Mouse (Mus musculus): ENCODE measurements around the gene Pbx3.

Gene Pbx3

GRCm38 (mm10) chr2:34217596-34217995 lies 155.3 kb downstream of the Pbx3 start:
- no peak for DNase-seq

- DNase-seq: no peak
These were observed 157.4 kb downstream of the Pbx3 start for GRCm38 (mm10) chr2:34215496-34215895.

DNA sequence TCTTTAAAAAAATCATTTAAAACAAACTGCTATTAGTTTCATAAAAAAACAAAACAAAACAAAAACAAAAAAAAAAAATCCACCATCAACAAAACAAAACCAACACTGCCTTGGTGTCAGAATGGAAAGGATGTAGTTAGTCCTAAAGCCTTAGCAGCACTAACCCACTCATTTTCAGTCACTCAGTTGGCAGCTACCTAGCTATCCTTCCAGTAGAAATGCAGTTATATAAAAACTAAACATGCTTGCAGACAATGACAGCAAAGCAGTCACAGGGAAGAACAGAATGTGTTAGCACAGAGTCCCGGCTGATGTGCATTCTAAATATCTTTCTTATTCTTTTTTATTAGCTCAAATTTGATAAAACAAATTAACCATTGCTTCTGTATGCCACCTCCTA lies 160.5 kb downstream of the Pbx3 start:
- DNase-seq: no peak

DNA sequence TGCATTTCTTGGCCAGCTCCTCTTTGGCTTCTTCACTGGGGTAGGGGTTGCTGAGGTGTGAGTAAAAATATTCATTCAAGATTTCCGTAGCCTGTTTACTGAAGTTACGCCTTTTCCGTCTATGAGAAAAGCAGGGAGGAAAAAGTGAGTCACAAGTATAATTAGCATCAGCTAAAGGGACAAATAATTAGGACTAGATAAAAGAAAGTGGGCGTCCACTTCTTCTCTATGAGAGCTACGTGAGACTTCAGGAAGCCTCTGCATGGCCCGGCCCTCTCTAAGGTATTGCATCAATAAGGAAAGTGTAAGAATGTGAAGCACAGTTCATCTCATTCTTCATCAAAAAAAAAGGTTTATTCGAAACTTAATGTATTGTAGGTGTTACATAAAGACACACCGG lies 168.1 kb downstream of the Pbx3 start:
- DNase-seq: no peak

DNA sequence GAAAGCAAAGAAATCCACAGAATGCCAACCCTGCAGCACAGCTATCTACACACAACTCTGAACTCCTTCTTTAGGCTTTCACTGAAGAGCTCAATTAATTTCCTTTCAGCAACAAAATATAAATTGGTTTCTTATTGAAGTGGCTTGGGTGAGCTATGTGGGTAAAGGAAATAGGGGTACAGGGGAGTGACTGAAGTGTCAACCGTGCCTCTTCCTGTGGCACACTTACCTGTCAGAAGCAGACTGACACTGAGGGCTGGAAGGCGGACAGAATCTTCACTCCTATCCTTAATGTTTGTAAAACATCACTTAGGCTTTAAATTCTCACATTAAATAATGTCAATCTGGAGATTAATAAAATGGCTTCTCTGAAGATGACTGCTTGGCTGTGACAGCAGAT lies 168.6 kb downstream of the Pbx3 start:
- no peak for DNase-seq

DNA sequence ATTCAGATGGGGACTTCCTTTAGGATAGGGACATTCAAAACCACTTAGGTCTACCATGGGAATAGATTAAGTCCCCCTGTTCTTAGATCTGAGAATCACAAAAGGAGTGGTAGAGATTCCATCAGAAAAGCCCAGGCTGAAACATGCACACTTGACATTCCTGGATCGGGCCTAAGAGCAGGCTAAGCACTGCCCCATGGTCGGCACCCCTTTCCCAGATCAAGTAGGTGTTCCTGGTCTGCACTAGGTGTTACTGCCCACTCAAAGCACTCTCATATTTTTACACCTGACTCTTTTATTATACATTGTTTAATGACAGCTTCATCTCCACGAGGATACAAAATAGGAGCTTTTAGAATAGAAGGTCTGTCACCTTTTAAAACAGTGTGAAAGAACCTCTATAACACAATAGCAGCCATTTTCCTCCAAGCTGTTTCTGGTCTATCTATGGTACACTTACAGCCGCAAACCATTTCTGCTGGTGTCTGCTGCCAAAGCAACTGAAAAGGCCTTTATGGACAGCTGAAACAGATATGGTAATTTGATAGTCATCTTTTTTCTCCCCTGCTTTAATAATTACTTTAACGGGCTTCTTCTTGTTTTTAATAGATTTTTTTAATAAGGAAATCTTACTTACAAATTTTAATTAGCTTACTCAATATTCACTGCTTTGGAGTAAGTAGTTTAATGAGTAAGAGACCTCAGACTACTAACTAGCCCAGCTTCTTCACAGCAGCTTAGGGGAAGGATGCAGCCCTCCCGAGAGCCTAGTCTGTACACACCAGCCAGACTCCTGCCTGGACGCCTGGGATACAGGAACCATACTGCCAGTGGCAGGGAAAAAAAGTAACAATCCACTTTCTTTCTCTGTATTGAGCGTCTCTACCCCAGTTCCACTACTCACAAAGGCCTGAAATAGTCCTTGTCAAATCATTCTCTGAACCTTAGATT lies 178.8 kb downstream of the Pbx3 start:
- no peak for DNase-seq

GRCm38 (mm10) chr2:34193276-34193675 lies 179.7 kb downstream of the Pbx3 start:
- peak; percentile 48 for DNase-seq

DNA sequence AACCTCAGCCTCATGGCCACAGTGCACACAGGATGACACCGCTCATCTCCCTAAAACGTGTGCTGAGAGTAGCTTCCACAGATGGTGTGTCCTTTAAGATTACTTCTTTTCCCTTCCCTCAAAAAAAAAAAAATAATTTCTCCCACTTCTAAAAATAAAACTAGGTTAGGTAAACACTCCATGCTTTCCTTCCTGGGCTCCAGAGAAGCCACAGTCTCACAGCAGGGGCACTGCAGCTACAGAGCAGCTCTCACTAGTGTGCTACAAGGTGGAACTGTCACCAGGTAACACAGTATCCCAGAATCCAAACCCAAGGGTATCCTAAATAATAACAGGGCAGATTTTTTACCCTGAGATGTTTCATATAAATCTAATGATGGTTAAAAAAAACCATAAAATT lies 185.6 kb downstream of the Pbx3 start:
- no peak for DNase-seq

DNA sequence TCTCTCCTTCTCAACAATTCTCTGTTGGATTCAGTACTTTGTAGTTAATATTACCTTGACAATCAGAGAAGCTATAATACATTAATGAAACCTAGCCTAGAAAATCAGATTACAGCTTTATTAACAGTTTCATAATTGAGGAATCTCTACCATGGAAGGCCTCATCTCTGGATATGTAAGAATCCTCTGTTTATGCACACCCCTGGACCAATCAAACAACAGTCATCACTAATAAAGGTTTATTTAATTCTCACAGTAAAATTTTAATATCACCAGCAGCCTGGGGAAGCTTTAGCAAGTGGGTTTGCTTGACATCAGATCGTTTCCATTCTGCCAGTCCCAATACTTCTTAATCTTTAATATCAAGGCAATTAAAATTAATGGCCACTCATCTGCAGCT lies 191.3 kb downstream of the Pbx3 start:
- DNase-seq: no peak

DNA sequence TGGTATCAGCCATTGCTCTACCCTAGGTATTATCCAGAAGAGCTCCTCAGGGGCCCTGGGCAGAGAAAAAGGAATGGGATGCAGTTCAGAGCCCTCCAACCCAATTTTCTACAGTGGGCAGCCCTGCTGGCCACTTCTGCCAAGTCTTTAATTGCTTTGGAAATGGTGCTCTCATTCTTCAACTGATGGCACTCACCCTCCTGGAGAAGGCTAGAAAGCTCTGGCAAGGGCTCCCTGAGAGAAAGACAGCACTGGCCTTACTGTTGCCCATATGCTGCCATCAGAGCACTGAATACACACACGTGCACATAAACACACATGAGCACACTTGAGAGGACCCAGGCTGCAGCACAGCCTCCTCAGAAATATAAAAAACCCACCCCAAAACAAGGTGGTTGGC lies 193.6 kb downstream of the Pbx3 start:
- DNase-seq: no peak

DNA sequence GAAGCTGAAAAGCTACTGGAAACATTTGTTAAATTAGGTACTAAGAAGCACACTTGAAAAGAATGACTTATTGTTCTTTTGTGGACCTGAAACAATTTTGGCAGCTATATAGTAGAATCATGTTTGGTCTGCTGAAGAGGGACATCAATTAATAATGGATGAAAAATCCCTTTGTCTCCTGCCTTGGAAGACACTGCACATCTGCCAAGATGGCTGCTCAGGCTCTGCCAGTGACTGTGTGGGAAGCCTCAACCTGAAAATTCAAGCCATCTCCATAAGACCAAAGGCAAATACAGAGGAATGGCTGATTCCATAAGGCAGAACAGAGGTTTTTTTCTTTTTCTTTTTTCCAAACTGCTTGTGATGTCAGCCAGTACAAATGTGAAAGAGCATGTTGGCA lies 194.3 kb downstream of the Pbx3 start:
- DNase-seq: no peak

GRCm38 (mm10) chr2:34170424-34170823 lies 202.5 kb downstream of the Pbx3 start:
- DNase-seq: no peak

GRCm38 (mm10) chr2:34169626-34170025 lies 203.3 kb downstream of the Pbx3 start:
- no peak for DNase-seq

DNA sequence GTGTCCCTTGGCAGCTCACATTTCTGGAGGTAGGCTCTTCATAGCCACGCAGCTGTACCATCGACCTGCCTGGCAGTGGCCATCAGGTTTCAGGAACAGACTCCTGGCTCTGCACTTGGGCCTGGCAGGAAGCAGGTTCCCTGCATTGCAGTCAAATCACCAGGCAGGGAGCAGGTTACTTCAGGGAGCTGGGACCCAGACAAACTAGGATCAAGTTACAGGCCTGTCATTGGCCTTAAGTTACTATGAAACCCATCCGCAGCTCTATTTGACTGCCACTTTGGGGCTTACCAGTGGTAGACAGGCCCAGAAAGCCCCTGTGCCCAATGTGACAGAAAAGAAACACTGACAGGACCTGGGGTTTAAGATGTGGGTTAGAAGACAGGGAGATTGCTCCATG lies 204.8 kb downstream of the Pbx3 start:
- DNase-seq: no peak

DNA sequence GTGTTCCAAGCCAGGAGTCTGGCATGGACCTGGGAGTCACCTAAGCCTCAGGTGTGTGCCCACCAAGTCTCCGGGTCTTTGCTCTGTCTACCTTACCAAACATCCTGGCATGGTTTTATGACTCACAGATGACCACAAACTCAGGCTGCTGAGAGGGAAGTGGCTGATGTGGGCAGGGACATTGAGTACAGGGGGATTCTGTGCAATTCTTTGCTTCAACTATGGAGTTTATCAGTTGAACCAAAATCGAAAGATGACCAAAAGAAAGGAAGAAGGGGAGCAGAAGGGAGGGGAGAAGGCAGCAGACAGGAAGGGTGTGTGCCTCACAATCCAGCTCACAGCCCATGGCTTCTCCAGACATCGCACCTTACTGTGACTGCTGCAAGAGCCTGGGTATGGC lies 210.5 kb downstream of the Pbx3 start:
- no peak for DNase-seq

GRCm38 (mm10) chr2:34157746-34158145 lies 215.2 kb downstream of the Pbx3 start:
- no peak for DNase-seq

- no peak for DNase-seq
These were observed 218.1 kb downstream of the Pbx3 start for GRCm38 (mm10) chr2:34154833-34155232.

GRCm38 (mm10) chr2:34153336-34153735 lies 219.6 kb downstream of the Pbx3 start:
- DNase-seq: no peak

DNA sequence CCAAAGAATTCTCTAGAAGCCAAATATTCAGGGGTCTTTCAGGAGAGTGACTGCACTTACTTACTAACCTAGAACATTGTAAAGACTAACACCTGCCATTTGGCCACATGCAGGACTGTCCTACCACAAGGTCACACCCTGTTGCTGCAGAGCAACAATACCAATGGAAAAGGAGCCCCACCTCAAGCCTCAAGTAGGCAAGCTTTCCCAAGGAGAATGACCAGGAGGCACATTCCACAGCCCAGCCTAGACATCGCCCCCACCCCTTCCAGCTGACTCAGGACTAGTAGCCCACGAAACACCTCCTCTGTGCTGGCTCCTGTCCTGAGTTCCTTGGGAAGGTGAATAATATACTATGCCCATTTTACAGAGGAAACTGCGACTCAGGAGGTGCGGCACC lies 222.4 kb downstream of the Pbx3 start:
- no peak for DNase-seq

DNA sequence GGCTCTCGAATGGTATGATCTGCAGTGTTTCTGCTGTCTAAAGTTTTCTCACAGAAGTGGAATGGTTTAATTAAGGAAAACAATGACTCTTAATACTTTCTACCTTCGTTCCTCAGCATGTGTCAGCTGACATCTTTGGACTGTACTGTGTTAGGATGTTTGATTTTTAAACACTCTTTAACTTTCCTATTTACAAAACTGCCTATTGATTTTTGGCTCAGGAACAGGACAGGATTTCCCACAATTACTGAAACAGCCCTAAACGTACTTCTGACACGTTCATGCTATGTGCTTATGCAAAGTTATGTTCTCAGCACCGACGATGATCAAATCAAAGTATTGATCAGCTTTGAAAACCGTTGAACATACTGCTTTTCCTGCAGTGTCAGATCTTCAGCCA lies 224.7 kb downstream of the Pbx3 start:
- DNase-seq: no peak

GRCm38 (mm10) chr2:34147476-34147875 lies 225.5 kb downstream of the Pbx3 start:
- DNase-seq: no peak

DNA sequence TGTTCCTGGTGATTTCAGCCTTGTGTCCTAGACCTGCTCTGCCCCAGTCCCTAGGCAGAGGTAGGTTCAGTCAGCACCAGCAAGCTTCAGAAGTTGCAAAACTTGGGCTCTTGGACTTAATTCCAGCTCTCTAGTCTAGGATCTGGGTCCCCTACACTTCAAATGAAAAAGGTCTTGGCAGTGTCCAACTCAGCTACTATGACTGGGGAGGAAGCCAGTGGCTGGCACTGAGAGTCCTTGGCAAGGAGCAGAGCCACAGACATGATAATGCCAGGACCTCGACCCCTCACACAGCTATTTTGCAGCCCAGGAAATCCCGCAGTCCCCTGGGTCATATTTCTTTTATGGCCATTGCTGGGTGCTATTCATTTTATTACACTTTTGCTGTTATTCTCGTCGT lies 225.9 kb downstream of the Pbx3 start:
- DNase-seq: peak; percentile 6

- no peak for DNase-seq
These were observed 226.5 kb downstream of the Pbx3 start for GRCm38 (mm10) chr2:34146431-34146830.

- DNase-seq: no peak
These were observed 233.3 kb downstream of the Pbx3 start for GRCm38 (mm10) chr2:34139470-34140158.
